Mouse (Mus musculus) CH12.LX (cell line): ENCODE data around the gene Dync1i1. TPM values are rescaled to one million over a fixed set of nuclear protein-coding genes. Genes with fewer than 3 reads are reported as not detected.

Experiments
- DNase-seq: peaks from one replicate; pipeline ENCODE4 v3.0.0-alpha.2; 2013; ENCODE audit errors: extremely low read depth
- H3K27ac ChIP-seq: 2 replicates; pipeline ENCODE4 v1.5.1; 2012; ENCODE audit warnings: low read depth, mild to moderate bottlenecking, control low read depth, moderate library complexity; ENCODE audit not compliant: insufficient read depth
- H3K27me3 ChIP-seq: replicated peaks from 2 replicates; pipeline ENCODE3; 2012; ENCODE audit warnings: inconsistent platforms
- H3K36me3 ChIP-seq, 2 experiments: replicated peaks in 1 of 2; 2 replicates each; pipeline versions ENCODE3 to v1.6.1; 2012; ENCODE audit warnings: inconsistent platforms in 1 of 2, low read length in 1 of 2, mild to moderate bottlenecking in 1 of 2, mixed read lengths in 1 of 2, moderate library complexity in 1 of 2; ENCODE audit not compliant: control insufficient read depth in 1 of 2, insufficient read depth in 1 of 2
- H3K4me1 ChIP-seq, 2 experiments: 2 replicates each; pipeline ENCODE4 v1.6.1; 2012; ENCODE audit warnings: inconsistent platforms in 1 of 2, moderate library complexity in 1 of 2; ENCODE audit not compliant: insufficient read depth in 2 of 2, control insufficient read depth in 1 of 2
- H3K4me2 ChIP-seq: 2 replicates; pipeline ENCODE4 v1.6.1; 2012; ENCODE audit warnings: low read depth, mild to moderate bottlenecking, control low read depth; ENCODE audit not compliant: poor library complexity, insufficient read depth, severe bottlenecking
- H3K4me3 ChIP-seq, 3 experiments: fragments of 150-350 bp in 1 of 3; sonication (generic) in 1 of 3; replicated peaks in 1 of 3; 2 replicates each; pipeline versions ENCODE3 to v1.5.1; 2011 to 2012; ENCODE audit warnings: low read depth in 2 of 3, low read length in 2 of 3, mild to moderate bottlenecking in 2 of 3, moderate library complexity in 2 of 3, control low read depth in 1 of 3, improper control_type of control experiment in 1 of 3, inconsistent platforms in 1 of 3, mixed read lengths in 1 of 3; ENCODE audit not compliant: poor library complexity in 1 of 3
- H3K79me2 ChIP-seq: replicated peaks from 2 replicates; pipeline ENCODE4 v1.6.1; 2012; ENCODE audit warnings: mild to moderate bottlenecking, moderate library complexity; ENCODE audit not compliant: control insufficient read depth, poor library complexity, insufficient read depth, severe bottlenecking; ENCODE audit errors: extremely low read depth
- H3K9ac ChIP-seq: 2 replicates; pipeline ENCODE4 v1.6.1; 2012; ENCODE audit warnings: low read depth, mild to moderate bottlenecking, control low read depth, moderate library complexity; ENCODE audit not compliant: insufficient read depth
- H3K9me3 ChIP-seq: replicated peaks from 2 replicates; pipeline ENCODE3; 2012; ENCODE audit warnings: low read length, inconsistent platforms, mixed read lengths
- BHLHE40 ChIP-seq: IDR thresholded peaks from 2 replicates; pipeline ENCODE4 v1.6.1; 2011; ENCODE audit warnings: mild to moderate bottlenecking, low read depth, low read length, improper control_type of control experiment
- CHD2 ChIP-seq: IDR thresholded peaks from 2 replicates; pipeline ENCODE4 v1.6.1; 2011; ENCODE audit warnings: low read length, improper control_type of control experiment
- CTCF ChIP-seq, 2 experiments: IDR thresholded peaks in 1 of 2; conservative IDR thresholded peaks in 1 of 2; 2 replicates each; pipeline ENCODE4 v1.5.1; 2011 to 2012; ENCODE audit warnings: low read depth in 2 of 2, low read length in 2 of 2, improper control_type of control experiment in 1 of 2, inconsistent platforms in 1 of 2, mild to moderate bottlenecking in 1 of 2, moderate library complexity in 1 of 2
- E2F4 ChIP-seq: IDR thresholded peaks from 2 replicates; pipeline ENCODE4 v1.6.1; 2011; ENCODE audit warnings: low read depth, low read length, improper control_type of control experiment; ENCODE audit not compliant: insufficient replicate concordance
- EP300 ChIP-seq: IDR thresholded peaks from 2 replicates; pipeline ENCODE4 v1.6.1; 2011; ENCODE audit warnings: low read length, improper control_type of control experiment
- GABPA ChIP-seq: IDR thresholded peaks from 2 replicates; pipeline ENCODE4 v1.6.1; 2012; ENCODE audit warnings: low read depth, low read length, improper control_type of control experiment, inconsistent platforms; ENCODE audit not compliant: insufficient replicate concordance
- HCFC1 ChIP-seq: IDR thresholded peaks from 2 replicates; pipeline ENCODE4 v1.6.1; 2012; ENCODE audit warnings: low read depth, mild to moderate bottlenecking, inconsistent platforms, low read length, improper control_type of control experiment
- IRF4 ChIP-seq: IDR thresholded peaks from 2 replicates; pipeline ENCODE4 v1.6.1; 2014; ENCODE audit warnings: low read depth, mild to moderate bottlenecking, inconsistent platforms, low read length, improper control_type of control experiment
- KAT2A ChIP-seq: IDR thresholded peaks from 2 replicates; pipeline ENCODE4 v1.6.1; 2012; ENCODE audit warnings: low read length, improper control_type of control experiment, inconsistent platforms; ENCODE audit not compliant: insufficient replicate concordance
- MAFK ChIP-seq: IDR thresholded peaks from 2 replicates; pipeline ENCODE4 v1.6.1; 2011; ENCODE audit warnings: low read length, improper control_type of control experiment; ENCODE audit not compliant: insufficient replicate concordance
- MAZ ChIP-seq: IDR thresholded peaks from 2 replicates; pipeline ENCODE4 v1.6.1; 2012; ENCODE audit warnings: low read depth, mild to moderate bottlenecking, inconsistent platforms, low read length, improper control_type of control experiment, moderate library complexity
- MXI1 ChIP-seq: IDR thresholded peaks from 2 replicates; pipeline ENCODE4 v1.6.1; 2011; ENCODE audit warnings: mild to moderate bottlenecking, low read depth, low read length, improper control_type of control experiment
- MYC ChIP-seq: IDR thresholded peaks from 2 replicates; pipeline ENCODE4 v1.6.1; 2011; ENCODE audit warnings: low read depth, mild to moderate bottlenecking, improper control_type of control experiment, low read length
- NELFE ChIP-seq: IDR thresholded peaks from 2 replicates; pipeline ENCODE4 v1.6.1; 2011; ENCODE audit warnings: low read depth, low read length, improper control_type of control experiment
- PAX5 ChIP-seq: IDR thresholded peaks from 2 replicates; pipeline ENCODE4 v1.6.1; 2012; ENCODE audit warnings: low read length, inconsistent platforms, mixed read lengths
- POLR2A ChIP-seq: IDR thresholded peaks from 2 replicates; pipeline ENCODE4 v1.6.1; 2011; ENCODE audit warnings: low read depth, mild to moderate bottlenecking, improper control_type of control experiment, low read length
- POLR2AphosphoS2 ChIP-seq: IDR thresholded peaks from 2 replicates; pipeline ENCODE4 v1.6.1; 2011; ENCODE audit warnings: low read depth, low read length, improper control_type of control experiment
- SIN3A ChIP-seq: IDR thresholded peaks from 2 replicates; pipeline ENCODE4 v1.6.1; 2012; ENCODE audit warnings: low read length, improper control_type of control experiment, inconsistent platforms
- SMC3 ChIP-seq: IDR thresholded peaks from 2 replicates; pipeline ENCODE4 v1.6.1; 2011; ENCODE audit warnings: low read depth, low read length, improper control_type of control experiment
- TBP ChIP-seq: conservative IDR thresholded peaks from 2 replicates; pipeline ENCODE4 v1.6.1; 2011; ENCODE audit warnings: low read depth, low read length, improper control_type of control experiment
- USF2 ChIP-seq: conservative IDR thresholded peaks from 2 replicates; pipeline ENCODE4 v1.6.1; 2011; ENCODE audit warnings: low read depth, low read length, improper control_type of control experiment
- ZKSCAN1 ChIP-seq: IDR thresholded peaks from 2 replicates; pipeline ENCODE4 v1.6.1; 2012; ENCODE audit warnings: low read depth, inconsistent platforms, low read length, improper control_type of control experiment, borderline replicate concordance
- ZMIZ1 ChIP-seq: IDR thresholded peaks from 2 replicates; pipeline ENCODE4 v1.6.1; 2012; ENCODE audit warnings: low read depth, mild to moderate bottlenecking, inconsistent platforms, low read length, improper control_type of control experiment
- dilution Hi-C: fragments of 300-500 bp; cut with MboI; formaldehyde crosslinking; loops from 2 replicates; pipeline ENCODE4 v1.14.3; 2020; ENCODE audit warnings: low sequenced_read_pairs; ENCODE audit not compliant: extremely low pct_unique_long_range_greater_than_20kb, extremely low pct_ligation_motif_present
- in situ Hi-C: fragments of 300-500 bp; cut with MboI; formaldehyde crosslinking; loops from 3 replicates; pipeline ENCODE4 v1.14.3; 2019; ENCODE audit warnings: low sequenced_read_pairs, low pct_ligation_motif_present, low pct_unique_long_range_greater_than_20kb, mixed read lengths
- polyA plus RNA-seq: library from polyadenylated mRNA; unstranded; fragments of >175 nt; gene quantifications from 2 replicates; pipeline ENCODE4 v1.2.1, GENCODE M21; 2012; ENCODE audit warnings: low read depth; ENCODE audit not compliant: insufficient read length
- total RNA-seq, 2 experiments: library from RNA; depleted of rRNA; stranded (reverse); fragments of 300-350 nt in 1 of 2; fragments of >200 nt in 1 of 2; gene quantifications; 2 replicates each; pipeline ENCODE4 v1.2.3; 2012 to 2014

Gene Dync1i1
- total and polyA plus RNA-seq, 3 experiments = not detected

- in situ Hi-C loops = no loop called here
- dilution Hi-C loops = no loop called here
Observed at GRCm38 (mm10) chr6:5741395-5742032, 16.1 kb downstream of the Dync1i1 start.

GRCm38 (mm10) chr6:5750079-5750711 lies 24.8 kb downstream of the Dync1i1 start:
- dilution Hi-C loops = no loop called here
- no peaks in the 10 kb centered on the region for H3K36me3 ChIP-seq
- TF ChIP-seq CTCF (conservative IDR thresholded peaks at IDR 0.05 in 1 of 2, IDR thresholded peaks at IDR 0.05 in 1 of 2; ENCODE audit: low read depth in 2 of 2, low read length in 2 of 2) = no peak
- TF ChIP-seq ZKSCAN1 = no peak
- TF ChIP-seq MAFK = no peak
- no peak for TF ChIP-seq ZMIZ1
- TF ChIP-seq SMC3 = no peak
- TF ChIP-seq NELFE = no peak
- TF ChIP-seq CHD2 = no peak
- TF ChIP-seq EP300 = no peak
- TF ChIP-seq MAZ = no peak
- no peak for TF ChIP-seq TBP
- TF ChIP-seq POLR2AphosphoS2 = no peak
- TF ChIP-seq POLR2A = no peak
- no peak for TF ChIP-seq HCFC1
- no peak for TF ChIP-seq IRF4
- no peak for TF ChIP-seq SIN3A
- no peak for TF ChIP-seq E2F4
- no peak for TF ChIP-seq GABPA
- no peak for TF ChIP-seq KAT2A
- TF ChIP-seq, all 38 proteins: peak for 0
- H3K9me3 ChIP-seq = peaks cover 4% of the 10 kb centered on the region
- DNase-seq = no peak
- H3K9ac ChIP-seq = no peak overlapping the region
- in situ Hi-C loops = no loop called here
- H3K4me1 ChIP-seq = peaks cover 0 to 8% of the 10 kb centered on the region in 2 experiments; a peak in 2 of 4 replicates
- no peaks in the 10 kb centered on the region for H3K27me3 ChIP-seq
- H3K79me2 ChIP-seq = no peaks in the 10 kb centered on the region
- no peak overlapping the region for H3K27ac ChIP-seq
- H3K4me3 ChIP-seq = no peak overlapping the region
- H3K4me2 ChIP-seq = no peak overlapping the region

More at GRCm38 (mm10) chr6:5741395-5742032, 16.1 kb downstream of the Dync1i1 start:
- H3K27me3 ChIP-seq = no peaks in the 10 kb centered on the region
- DNase-seq = no peak
- H3K36me3 ChIP-seq = no peaks in the 10 kb centered on the region
- H3K79me2 ChIP-seq = no peaks in the 10 kb centered on the region
- H3K27ac ChIP-seq = no peak overlapping the region
- H3K9ac ChIP-seq = no peak overlapping the region
- no peak for TF ChIP-seq USF2
- no peak for TF ChIP-seq PAX5
- no peak for TF ChIP-seq BHLHE40
- no peak for TF ChIP-seq CHD2
- TF ChIP-seq ZKSCAN1 = no peak
- TF ChIP-seq MYC = no peak
- TF ChIP-seq KAT2A = no peak
- TF ChIP-seq SIN3A = no peak
- no peak for TF ChIP-seq EP300
- no peak for TF ChIP-seq MXI1
- H3K4me1 ChIP-seq = no peaks in the 10 kb centered on the region
- H3K9me3 ChIP-seq = no peaks in the 10 kb centered on the region
- no peak overlapping the region for H3K4me3 ChIP-seq
- H3K4me2 ChIP-seq = no peak overlapping the region
